Mouse (Mus musculus) forebrain, embryonic 16.5 days (tissue): ENCODE measurements around the gene Atp1a3. TPM values are rescaled to one million over a fixed set of nuclear protein-coding genes. Genes with fewer than 3 reads are reported as not detected.

Experiments
- ATAC-seq: fragments of 200-750 bp; cut with Nextera tagmentation; 2 replicates; pipeline ENCODE4 v1.8.0; 2017; ENCODE audit warnings: mild to moderate bottlenecking, moderate library complexity
- H3K27ac ChIP-seq: fragments of 300-500 bp; sonication (generic); 2 replicates; pipeline ENCODE4 v1.5.1; 2014; ENCODE audit warnings: low read length, control low read depth
- H3K27me3 ChIP-seq: fragments of 300-500 bp; sonication (generic); replicated peaks from 2 replicates; pipeline ENCODE4 v1.6.1; 2014; ENCODE audit warnings: low read length; ENCODE audit not compliant: control insufficient read depth, insufficient read depth
- H3K36me3 ChIP-seq: fragments of 300-500 bp; sonication (generic); 2 replicates; pipeline ENCODE4 v1.6.1; 2014; ENCODE audit not compliant: control insufficient read depth, insufficient read depth
- H3K4me1 ChIP-seq: fragments of 300-500 bp; sonication (generic); replicated peaks from 2 replicates; pipeline ENCODE4 v1.6.1; 2014; ENCODE audit warnings: low read length; ENCODE audit not compliant: control insufficient read depth, insufficient read depth
- H3K4me2 ChIP-seq: fragments of 300-500 bp; sonication (generic); 2 replicates; pipeline ENCODE4 v1.6.1; 2014; ENCODE audit warnings: mild to moderate bottlenecking, low read length, control low read depth
- H3K4me3 ChIP-seq: fragments of 300-500 bp; sonication (generic); replicated peaks from 2 replicates; pipeline ENCODE4 v1.5.1; 2014; ENCODE audit warnings: mild to moderate bottlenecking, low read length, control low read depth
- H3K9ac ChIP-seq: fragments of 300-500 bp; sonication (generic); replicated peaks from 2 replicates; pipeline ENCODE4 v1.6.1; 2014; ENCODE audit warnings: low read depth, low read length, control low read depth
- H3K9me3 ChIP-seq: fragments of 300-500 bp; sonication (generic); 2 replicates; pipeline ENCODE4 v1.6.1; 2016; ENCODE audit warnings: low read length; ENCODE audit not compliant: control insufficient read depth
- WGBS: fragments of 180-500 bp; shearing (Covaris S2); extraction: QIAGEN DNeasy Blood & Tissue Kit; methylation state at CpG from one replicate; pipeline ENCODE4 v1.1.7; 2014; 5-methylcytosine and 5-hydroxymethylcytosine counted together
- microRNA-seq: library from miRNA; unstranded; fragments of <30 nt; microRNA quantifications from one replicate; pipeline ENCODE4, GENCODE M21; 2017
- polyA plus RNA-seq: library from polyadenylated mRNA; unstranded; fragments of >200 nt; fragmentation: Nextera tagmentation; extraction: Ambion mirVana; gene quantifications from 2 replicates; pipeline ENCODE4 v1.2.1, GENCODE M21; 2015

Gene Atp1a3
- polyA plus RNA-seq, 1 experiment from 2014 or later: 278 TPM

DNA sequence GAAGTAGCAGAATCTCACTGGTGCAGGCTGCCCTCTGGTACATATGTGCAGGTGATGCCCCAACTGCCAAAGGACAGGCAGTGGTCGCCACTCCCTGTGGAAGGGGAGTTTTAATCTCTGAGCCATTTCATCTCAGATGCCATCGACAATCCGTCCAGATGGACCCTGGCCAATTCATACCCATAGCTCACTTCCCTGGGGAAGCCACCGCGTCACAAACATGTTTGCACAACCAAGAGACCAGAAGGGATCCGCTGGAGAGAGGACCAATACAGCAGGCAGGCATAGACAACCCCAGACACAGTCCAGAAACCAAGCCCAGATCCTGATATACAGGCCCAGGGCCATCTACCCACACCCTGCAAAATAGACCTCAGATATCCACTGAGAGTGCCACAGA, 75.3 kb downstream of the Atp1a3 start:
- Histone ChIP-seq H3K27me3 (peaks cover 53% of the 10 kb centered on the region), H3K4me2 (no peak overlapping the region), H3K27ac (no peak overlapping the region), H3K4me3 (no peak overlapping the region), H3K9ac (no peak overlapping the region), H3K4me1 (peaks cover 16% of the 10 kb centered on the region; the same call in 1 of the 2 replicates), H3K36me3 (peaks cover 6% of the 10 kb centered on the region; the same call in 1 of the 2 replicates), H3K9me3 (no peaks in the 10 kb centered on the region)
- 49% methylated on average over 6 of the region's 6 CpGs for WGBS
- no peak for ATAC-seq

Small RNAs within 50 kb of the gene (microRNA-seq; reads per million reads assigned to microRNA genes)
- gene Mir7046: not detected
- gene Mir7047: 1.5 reads per million

Other genes with a start within 250 kb of the Atp1a3 start
- gene Cd177, start 245.6 kb downstream of the Atp1a3 start, polyA plus RNA-seq: 0.23 TPM in 1 of 2 replicates, not detected in the other
- not detected in 2 replicates for gene Ceacam10, start 228.8 kb downstream of the Atp1a3 start, polyA plus RNA-seq
- gene Gm9844, start 143.7 kb downstream of the Atp1a3 start, polyA plus RNA-seq: 23.0 and 28.5 TPM in 2 replicates
- not detected in 2 replicates for gene Lypd4, start 136.0 kb downstream of the Atp1a3 start, polyA plus RNA-seq
- not detected in 2 replicates for gene Dmrtc2, start 135.9 kb downstream of the Atp1a3 start, polyA plus RNA-seq
- gene Rps19, start 121.6 kb downstream of the Atp1a3 start, polyA plus RNA-seq: 1,290 and 1,309 TPM in 2 replicates
- gene Cd79a, start 108.6 kb downstream of the Atp1a3 start, polyA plus RNA-seq: 0.16 and 0.19 TPM in 2 replicates
- 61.7 and 73.7 TPM in 2 replicates for gene Arhgef1, start 103.0 kb downstream of the Atp1a3 start, polyA plus RNA-seq
- gene Gm4881, start 61.5 kb downstream of the Atp1a3 start, polyA plus RNA-seq: 0.37 TPM in 1 of 2 replicates, not detected in the other
- 200 and 220 TPM in 2 replicates for gene Rabac1, start 33.2 kb downstream of the Atp1a3 start, polyA plus RNA-seq
- gene Grik5, start 66.4 kb upstream of the Atp1a3 start, polyA plus RNA-seq: 10.4 and 16.9 TPM in 2 replicates
- 36.6 and 38.4 TPM in 2 replicates for gene Zfp574, start 66.6 kb upstream of the Atp1a3 start, polyA plus RNA-seq
- 10.6 and 17.0 TPM in 2 replicates for gene Pou2f2, start 173.8 kb upstream of the Atp1a3 start, polyA plus RNA-seq
- gene Dedd2, start 214.7 kb upstream of the Atp1a3 start, polyA plus RNA-seq: 14.7 and 15.0 TPM in 2 replicates
- 1.8 and 1.9 TPM in 2 replicates for gene Zfp526, start 215.5 kb upstream of the Atp1a3 start, polyA plus RNA-seq
- 14.9 and 17.1 TPM in 2 replicates for gene Gsk3a, start 231.9 kb upstream of the Atp1a3 start, polyA plus RNA-seq
- 4.8 and 5.3 TPM in 2 replicates for gene Erf, start 244.8 kb upstream of the Atp1a3 start, polyA plus RNA-seq